Mouse (Mus musculus): Measurements from ENCODE around the gene 0610012G03Rik. TPM values are rescaled to one million over a fixed set of nuclear protein-coding genes. Genes with fewer than 3 reads are reported as not detected.

Gene 0610012G03Rik
- 4.9 TPM for polyA plus RNA-seq (2014; fragmentation: Illumina TruSeq; extraction: RNeasy Lipid Tissue Mini Kit (QIAGEN cat#74804); ENCODE audit: low read depth, low replicate concordance)

GRCm38 (mm10) chr16:31948345-31948774 is at the start of gene 0610012G03Rik, which contains the start of gene Ncbp2:
0610012G03Rik (minus strand) TSS chr16:31948494.
Ncbp2 (plus strand) TSS chr16:31948513.

GRCm38 (mm10) chr16:31933751-31934549 is 14.3 kb downstream of the 0610012G03Rik start, which contains the start of gene Pigz:
Pigz (plus strand) TSS chr16:31933851.

Other genes starting within 250 kb of the 0610012G03Rik start
- gene Meltf, start 69.7 kb downstream of the 0610012G03Rik start, polyA plus RNA-seq (2014; fragmentation: Illumina TruSeq; extraction: RNeasy Lipid Tissue Mini Kit (QIAGEN cat#74804); ENCODE audit: low read depth, low replicate concordance), result not detected
- gene Pigz, start 14.6 kb downstream of the 0610012G03Rik start, polyA plus RNA-seq (2014; fragmentation: Illumina TruSeq; extraction: RNeasy Lipid Tissue Mini Kit (QIAGEN cat#74804); ENCODE audit: low read depth, low replicate concordance), result not detected
- 69.7 TPM for gene Ncbp2, start within 50 bp of the 0610012G03Rik start, polyA plus RNA-seq (2014; fragmentation: Illumina TruSeq; extraction: RNeasy Lipid Tissue Mini Kit (QIAGEN cat#74804); ENCODE audit: low read depth, low replicate concordance)
- gene Senp5, start 54.8 kb upstream of the 0610012G03Rik start, polyA plus RNA-seq (2014; fragmentation: Illumina TruSeq; extraction: RNeasy Lipid Tissue Mini Kit (QIAGEN cat#74804); ENCODE audit: low read depth, low replicate concordance), result 24.6 TPM
- gene Pak2, start 130.8 kb upstream of the 0610012G03Rik start, polyA plus RNA-seq (2014; fragmentation: Illumina TruSeq; extraction: RNeasy Lipid Tissue Mini Kit (QIAGEN cat#74804); ENCODE audit: low read depth, low replicate concordance), result 76.3 TPM
- gene Pigx, start 151.2 kb upstream of the 0610012G03Rik start, polyA plus RNA-seq (2014; fragmentation: Illumina TruSeq; extraction: RNeasy Lipid Tissue Mini Kit (QIAGEN cat#74804); ENCODE audit: low read depth, low replicate concordance), result 86.6 TPM
- 36.8 TPM for gene Cep19, start 151.3 kb upstream of the 0610012G03Rik start, polyA plus RNA-seq (2014; fragmentation: Illumina TruSeq; extraction: RNeasy Lipid Tissue Mini Kit (QIAGEN cat#74804); ENCODE audit: low read depth, low replicate concordance)
- gene Nrros, start 217.1 kb upstream of the 0610012G03Rik start, polyA plus RNA-seq (2014; fragmentation: Illumina TruSeq; extraction: RNeasy Lipid Tissue Mini Kit (QIAGEN cat#74804); ENCODE audit: low read depth, low replicate concordance), result 0.40 TPM
- gene Bex6, start 231.3 kb upstream of the 0610012G03Rik start, polyA plus RNA-seq (2014; fragmentation: Illumina TruSeq; extraction: RNeasy Lipid Tissue Mini Kit (QIAGEN cat#74804); ENCODE audit: low read depth, low replicate concordance), result not detected